Mouse (Mus musculus) olfactory bulb, adult 2 months (tissue): Measurements from ENCODE around the gene Olfr1037.

ENCODE experiments used
- CTCF ChIP-seq: fragments of 200-500 bp; IDR thresholded peaks from 2 replicates; pipeline ENCODE4 v1.5.1; 2012; ENCODE audit warnings: low read depth, mild to moderate bottlenecking, low read length, moderate library complexity; ENCODE audit not compliant: insufficient read depth
- POLR2A ChIP-seq: fragments of 200-500 bp; IDR thresholded peaks from 2 replicates; pipeline ENCODE4 v1.6.1; 2012; ENCODE audit warnings: mild to moderate bottlenecking, low read depth, low read length, moderate library complexity; ENCODE audit not compliant: insufficient read depth

- TF ChIP-seq CTCF = no peak
- no peak for TF ChIP-seq POLR2A
Measured at GRCm38 (mm10) chr2:86045561-86045960, 41.6 kb downstream of the Olfr1037 start, which contains the start of gene Olfr1034.
